Mouse (Mus musculus) bone marrow, adult 2 months (tissue): ENCODE results near the gene Raet1e.
"Not testable (repeated sequence)": the region's sequence is repeated elsewhere in the genome, so short reads cannot be mapped to it uniquely, and the experiment has no call there.

ENCODE experiments used
- CTCF ChIP-seq: fragments of 200-500 bp; IDR thresholded peaks from 2 replicates; pipeline ENCODE4 v1.5.1; 2011; ENCODE audit warnings: low read length, control low read depth; ENCODE audit not compliant: control insufficient read depth, insufficient read depth
- POLR2A ChIP-seq: fragments of 200-500 bp; IDR thresholded peaks from 2 replicates; pipeline ENCODE4 v1.6.1; 2011; ENCODE audit warnings: low read depth, mild to moderate bottlenecking, control low read depth, low read length, borderline replicate concordance; ENCODE audit not compliant: control insufficient read depth

DNA sequence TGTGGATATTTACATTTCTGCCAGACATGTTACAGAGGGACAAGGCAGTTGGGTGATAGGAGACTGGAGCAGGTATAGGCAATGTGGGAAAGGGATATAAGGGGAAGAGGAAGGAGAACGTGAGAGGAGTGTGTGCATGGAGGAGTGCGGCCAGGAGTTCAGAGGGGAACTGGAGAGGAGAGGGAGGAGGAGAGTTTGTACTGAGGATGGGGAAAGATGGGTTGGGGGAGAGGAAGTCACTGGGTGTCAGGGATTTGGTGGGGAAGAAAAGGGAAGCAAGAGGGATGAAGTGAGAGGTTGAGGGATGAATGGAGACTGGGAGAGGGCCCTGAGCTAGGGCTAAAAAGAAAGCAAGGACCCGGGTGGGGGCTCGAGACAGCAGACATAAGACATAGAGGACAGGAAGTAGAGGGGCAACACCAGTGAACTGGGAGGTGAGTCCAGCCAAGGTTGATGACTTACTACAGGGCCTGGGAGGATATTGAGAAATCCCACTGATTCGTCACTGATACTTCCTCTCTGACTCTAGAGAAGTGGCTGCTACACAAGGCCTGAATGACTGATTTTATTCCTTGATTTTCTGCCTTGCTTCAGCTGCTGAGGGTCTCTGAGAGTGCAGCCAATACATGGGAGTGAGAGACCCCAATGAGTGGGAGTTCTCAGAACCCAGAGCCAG is 7.1 kb downstream of the Raet1e start:
- not testable (repeated sequence) for TF ChIP-seq POLR2A, CTCF
